Mouse (Mus musculus) brown adipose tissue, adult 24 weeks (tissue): ENCODE measurements at regions not wholly inside any gene's neighbourhood (a gene's known extent, or its start where the extent isn't known, plus 50 kb on each side); places are given as distances from the start of the nearest gene placed in this dataset.

Experiments used
- H3K27ac ChIP-seq: fragments of 200-500 bp; replicated peaks from 2 replicates; pipeline ENCODE4 v1.5.1; 2012; ENCODE audit warnings: low read depth, mild to moderate bottlenecking, low read length
- H3K4me1 ChIP-seq: fragments of 200-500 bp; 2 replicates; pipeline ENCODE4 v1.6.1; 2012; ENCODE audit warnings: low read length, mixed read lengths; ENCODE audit not compliant: control insufficient read depth, insufficient read depth, insufficient read length
- H3K4me3 ChIP-seq: fragments of 200-500 bp; 2 replicates; pipeline ENCODE4 v1.5.1; 2012; ENCODE audit warnings: low read depth, mild to moderate bottlenecking, low read length, moderate library complexity; ENCODE audit not compliant: insufficient read depth

- no peak overlapping the region for H3K4me3 ChIP-seq
- H3K4me1 ChIP-seq, result no peaks in the 10 kb centered on the region
- no peak overlapping the region for H3K27ac ChIP-seq
Measured at GRCm38 (mm10) chrX:11523791-11524190, 196.2 kb downstream of the H2al1j start.

GRCm38 (mm10) chrX:11525326-11525725 lies 197.7 kb downstream of the H2al1j start:
- no peaks in the 10 kb centered on the region for H3K4me1 ChIP-seq
- no peak overlapping the region for H3K4me3 ChIP-seq
- no peak overlapping the region for H3K27ac ChIP-seq

GRCm38 (mm10) chrX:11528589-11528988 lies 201.0 kb downstream of the H2al1j start:
- H3K4me3 ChIP-seq, result no peak overlapping the region
- H3K4me1 ChIP-seq, result no peaks in the 10 kb centered on the region
- H3K27ac ChIP-seq, result no peak overlapping the region

- no peak overlapping the region for H3K27ac ChIP-seq
- no peak overlapping the region for H3K4me3 ChIP-seq
- H3K4me1 ChIP-seq, result no peaks in the 10 kb centered on the region
Measured at GRCm38 (mm10) chrX:11529221-11529620, 201.6 kb downstream of the H2al1j start.

DNA sequence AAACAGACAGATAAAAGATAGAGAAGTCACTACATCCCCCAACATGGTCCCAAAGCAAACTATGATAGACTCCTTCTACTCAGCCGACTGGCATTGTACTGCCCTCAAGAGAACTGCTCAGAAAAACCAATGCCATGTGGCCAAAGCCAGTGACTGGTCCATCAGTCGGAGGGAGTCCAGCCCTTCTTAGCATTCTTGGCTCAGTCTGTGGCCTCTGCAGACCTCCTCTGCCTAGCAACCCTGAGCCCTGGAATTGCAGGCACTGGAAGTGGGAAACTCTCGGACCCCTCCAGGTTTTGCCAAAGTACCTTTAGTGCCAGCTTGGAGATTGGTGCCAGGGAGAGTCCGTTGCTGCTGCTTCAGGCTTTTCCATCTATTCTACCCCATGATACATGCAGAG lies 205.2 kb downstream of the H2al1j start:
- no peaks in the 10 kb centered on the region for H3K4me1 ChIP-seq
- no peak overlapping the region for H3K4me3 ChIP-seq
- no peak overlapping the region for H3K27ac ChIP-seq

DNA sequence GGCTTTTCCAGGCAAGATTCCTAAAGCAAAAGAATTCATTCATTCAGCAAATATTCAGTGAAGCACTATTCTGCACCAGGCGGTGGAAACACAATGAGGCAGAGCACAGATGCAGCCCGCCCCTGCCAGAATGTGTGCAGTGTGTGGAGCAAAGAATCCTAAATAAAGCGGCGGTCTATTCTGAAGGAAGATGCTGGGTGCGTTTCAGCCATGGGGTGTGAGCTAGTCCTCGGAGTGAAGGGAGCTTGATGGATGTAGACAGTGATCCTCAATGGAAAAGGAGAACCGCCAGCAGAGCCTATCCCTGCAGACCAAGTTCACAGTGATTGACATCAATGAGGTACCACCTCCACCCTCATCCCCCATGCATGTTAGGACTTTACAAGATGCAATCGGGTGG lies 206.2 kb downstream of the H2al1j start:
- Histone ChIP-seq H3K27ac (no peak overlapping the region), H3K4me3 (no peak overlapping the region), H3K4me1 (no peaks in the 10 kb centered on the region)

GRCm38 (mm10) chrX:11541011-11541410 lies 213.4 kb downstream of the H2al1j start:
- no peaks in the 10 kb centered on the region for H3K4me1 ChIP-seq
- H3K4me3 ChIP-seq, result no peak overlapping the region
- no peak overlapping the region for H3K27ac ChIP-seq

- H3K4me1 ChIP-seq, result no peaks in the 10 kb centered on the region
- no peak overlapping the region for H3K4me3 ChIP-seq
- no peak overlapping the region for H3K27ac ChIP-seq
Measured at GRCm38 (mm10) chrX:11550164-11550851, 222.7 kb downstream of the H2al1j start.

- no peak overlapping the region for H3K4me3 ChIP-seq
- no peaks in the 10 kb centered on the region for H3K4me1 ChIP-seq
- H3K27ac ChIP-seq, result no peak overlapping the region
Measured at GRCm38 (mm10) chrX:11552177-11552576, 224.6 kb downstream of the H2al1j start.

DNA sequence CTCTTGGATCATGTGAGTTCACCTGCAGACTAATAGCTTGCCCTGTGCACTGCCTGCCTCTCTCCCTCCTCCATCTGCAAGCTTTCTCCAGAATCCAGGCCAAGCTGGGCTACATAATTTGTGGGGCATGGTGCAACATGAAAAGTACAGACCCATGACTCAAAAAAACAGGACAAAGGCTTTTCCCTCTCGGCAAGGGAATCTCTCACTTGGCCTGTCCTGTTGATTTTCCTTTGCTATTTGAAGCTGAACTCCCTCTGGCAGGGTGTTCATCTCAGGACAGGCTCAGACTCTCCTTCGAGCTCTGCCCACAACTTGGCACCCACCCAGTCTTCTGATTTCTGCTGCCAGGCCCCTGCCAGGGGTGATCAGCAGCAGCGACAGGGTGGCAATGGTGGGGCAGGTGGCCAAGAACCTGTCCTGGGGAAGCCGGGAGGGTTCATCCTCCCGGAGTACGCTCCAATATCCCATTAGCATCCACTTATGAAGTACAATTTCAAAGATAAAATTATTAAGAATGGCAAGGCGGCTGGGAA lies 227.5 kb downstream of the H2al1j start:
- Histone ChIP-seq H3K4me3 (no peak overlapping the region), H3K4me1 (no peaks in the 10 kb centered on the region), H3K27ac (no peak overlapping the region)

GRCm38 (mm10) chrX:11558260-11558659 lies 230.6 kb downstream of the H2al1j start:
- Histone ChIP-seq H3K4me3 (no peak overlapping the region), H3K4me1 (no peaks in the 10 kb centered on the region), H3K27ac (no peak overlapping the region)

DNA sequence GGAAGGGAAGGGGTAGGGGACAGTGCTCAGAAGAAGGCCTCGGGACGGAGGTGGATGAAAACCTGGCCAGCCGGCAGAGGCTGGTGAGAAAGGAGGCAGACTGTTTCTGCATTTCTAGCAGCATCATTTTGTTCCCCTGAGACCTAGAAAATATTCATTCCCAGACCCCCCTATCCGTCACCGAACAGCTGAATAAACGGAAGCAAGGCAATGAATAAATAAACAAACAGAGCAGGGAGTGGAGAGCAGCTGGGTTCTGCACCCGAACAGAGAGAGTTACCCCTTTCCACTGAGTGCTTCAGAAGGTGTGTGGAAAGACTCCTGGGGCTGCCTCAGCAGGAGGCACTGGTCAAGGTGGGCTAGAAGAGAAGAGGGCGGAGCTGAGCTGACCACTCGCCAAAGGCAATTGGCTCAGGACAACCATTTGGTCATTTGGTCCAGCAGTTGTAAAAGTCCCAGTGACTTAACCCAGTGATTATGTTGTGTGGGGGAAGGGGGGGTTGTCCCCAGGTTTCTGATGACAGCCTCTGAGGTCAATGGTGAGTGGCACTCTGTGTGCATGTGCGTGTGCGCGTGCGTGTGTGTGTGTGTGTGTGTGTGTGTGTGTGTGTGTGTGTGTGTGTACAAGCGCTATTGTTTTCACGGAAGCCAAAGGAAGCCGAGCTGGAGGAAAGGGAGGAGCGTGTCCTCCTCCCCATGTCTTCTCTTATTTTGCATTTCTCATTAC lies 233.1 kb downstream of the H2al1j start:
- H3K27ac ChIP-seq, result no peak overlapping the region
- no peak overlapping the region for H3K4me3 ChIP-seq
- H3K4me1 ChIP-seq, result no peaks in the 10 kb centered on the region

DNA sequence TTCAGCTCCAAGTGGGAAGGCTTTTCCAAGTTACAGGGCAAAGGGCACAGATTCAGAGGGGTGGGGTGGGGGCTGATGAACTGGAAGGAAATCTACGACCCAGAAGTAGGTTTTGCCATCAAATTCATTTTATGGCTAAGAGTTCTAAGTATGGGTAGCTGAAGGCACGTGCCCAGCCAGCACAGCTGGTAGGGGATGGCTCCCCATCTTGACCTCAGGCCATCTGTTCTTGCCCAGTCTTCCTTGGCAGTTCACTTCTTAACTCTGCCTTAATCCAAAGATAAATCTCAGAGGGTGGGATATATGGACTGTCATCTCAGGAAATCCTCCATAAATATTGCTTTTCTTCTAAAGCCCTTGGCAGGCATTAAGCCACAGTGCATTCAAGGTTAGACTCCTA lies 238.3 kb downstream of the H2al1j start:
- no peak overlapping the region for H3K27ac ChIP-seq
- H3K4me1 ChIP-seq, result no peaks in the 10 kb centered on the region
- no peak overlapping the region for H3K4me3 ChIP-seq

- Histone ChIP-seq H3K27ac (no peak overlapping the region), H3K4me3 (no peak overlapping the region), H3K4me1 (no peaks in the 10 kb centered on the region)
Measured at GRCm38 (mm10) chrX:11567827-11568226, 240.2 kb downstream of the H2al1j start.

DNA sequence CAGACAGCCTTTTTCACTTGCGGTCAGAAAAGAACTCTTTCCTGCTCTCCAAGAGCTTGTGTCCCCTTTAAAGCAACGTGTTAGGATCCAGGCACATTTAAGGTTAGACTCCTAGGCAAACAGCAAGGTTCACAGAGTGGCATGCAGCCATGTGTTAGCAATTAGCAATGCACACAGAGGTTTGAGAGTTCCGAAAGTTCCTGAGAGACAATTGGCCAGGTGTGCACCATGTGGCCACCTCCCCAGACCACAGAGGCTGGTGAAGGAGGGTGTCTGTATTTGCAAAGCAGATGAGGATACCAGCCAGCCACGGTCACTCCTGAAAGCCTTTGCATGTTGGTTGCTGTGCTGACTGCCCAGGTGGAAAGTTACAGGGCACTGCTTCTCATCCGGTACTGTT lies 240.6 kb downstream of the H2al1j start:
- H3K4me3 ChIP-seq, result no peak overlapping the region
- H3K4me1 ChIP-seq, result no peaks in the 10 kb centered on the region
- no peak overlapping the region for H3K27ac ChIP-seq

DNA sequence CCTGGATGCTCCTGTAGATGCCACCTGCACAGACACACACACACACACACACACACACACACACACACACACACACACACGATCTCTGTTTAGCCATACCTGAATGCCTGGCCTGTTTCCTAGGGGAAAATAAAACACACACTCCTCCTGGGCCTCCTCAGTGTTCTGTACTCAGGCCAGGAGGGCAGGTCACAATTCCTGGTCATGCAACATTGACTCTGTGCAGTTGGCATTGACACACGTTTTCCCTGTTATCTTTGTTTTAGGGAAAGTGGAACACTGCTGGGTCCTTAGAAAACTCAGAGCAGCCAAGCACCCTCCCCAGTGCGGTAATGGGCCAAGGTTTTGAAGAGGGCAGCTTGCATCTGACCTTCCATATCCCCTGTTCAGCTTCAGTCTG lies 246.7 kb downstream of the H2al1j start:
- H3K4me1 ChIP-seq, result no peaks in the 10 kb centered on the region
- no peak overlapping the region for H3K4me3 ChIP-seq
- H3K27ac ChIP-seq, result no peak overlapping the region
